17 mouse cellular contexts compared by ENCODE assay signal in the genomic region with DNA sequence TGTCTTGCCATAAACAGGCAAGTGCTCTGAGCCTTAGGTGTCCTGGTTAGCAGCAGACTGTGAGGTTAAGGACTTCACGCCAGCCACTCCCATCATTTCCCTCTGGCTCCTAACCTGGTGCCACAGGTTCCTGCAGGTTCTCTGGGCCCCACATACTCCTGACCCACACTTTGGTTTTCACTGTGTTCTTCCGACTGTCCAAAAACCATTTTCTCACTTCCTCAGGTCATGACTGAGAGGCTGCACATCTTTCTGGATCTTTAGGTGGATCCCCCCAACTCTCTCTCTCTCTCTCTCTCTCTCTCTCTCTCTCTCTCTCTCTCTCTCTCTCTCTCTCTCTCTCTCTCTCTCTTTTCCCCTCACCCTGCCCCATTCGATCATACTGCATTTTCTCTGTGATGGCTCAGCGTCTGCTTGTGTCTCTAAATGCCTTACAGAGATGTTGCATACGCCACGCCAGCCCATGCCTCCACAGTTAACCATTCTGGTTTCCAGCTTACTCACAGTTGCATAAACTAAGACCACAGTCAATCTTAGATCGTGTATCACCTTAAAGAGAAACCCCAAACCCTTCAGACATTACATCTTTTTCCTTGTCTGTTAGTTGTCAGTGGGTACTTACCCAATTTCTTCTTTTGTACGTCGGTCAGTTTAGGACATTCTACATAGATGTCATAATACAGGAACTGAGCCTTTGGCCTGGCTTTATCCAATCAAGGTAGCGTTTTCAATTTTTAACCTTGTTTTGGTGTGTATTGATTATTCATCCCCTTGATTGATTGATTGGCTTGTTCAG.
"Had no signal": no experiment of that assay in that cellular context is flagged by ENCODE, and none has a peak within 500 bp of the region (broad histone marks: within the 10 kb centered on the region; RNA-seq: fewer than 3 reads in every experiment).

No protein-coding gene starts in this region.

- H3K9ac ChIP-seq: liver, embryonic 15.5 days; liver, postnatal 0 days; lung, embryonic 15.5 days; midbrain, embryonic 13.5 days; midbrain, embryonic 15.5 days; neural tube, embryonic 12.5 days had no signal

- H3K27me3 ChIP-seq: liver, embryonic 15.5 days; lung, embryonic 15.5 days; megakaryocyte, embryonic 14.5 days; midbrain, embryonic 13.5 days; midbrain, embryonic 15.5 days; neural tube, embryonic 12.5 days had no signal

- H3K9me3 ChIP-seq: liver, embryonic 15.5 days; lung, embryonic 15.5 days; midbrain, embryonic 13.5 days; midbrain, embryonic 15.5 days; neural tube, embryonic 12.5 days had no signal

- H3K4me3 ChIP-seq: liver, embryonic 15.5 days; lung, embryonic 15.5 days; megakaryocyte, embryonic 14.5 days; midbrain, embryonic 13.5 days; midbrain, embryonic 15.5 days; neural tube, embryonic 12.5 days had no signal

- H3K4me2 ChIP-seq: liver, embryonic 15.5 days; lung, embryonic 15.5 days; midbrain, embryonic 11.5 days; midbrain, embryonic 13.5 days; midbrain, embryonic 15.5 days; neural tube, embryonic 12.5 days had no signal

- DNase-seq: liver, postnatal 0 days; lung, adult 2 months; lung, postnatal 14 days; lung, postnatal 36 days; right cerebral cortex, postnatal 14 days; thymus, adult 2 months; thymus, postnatal 25 days; thymus, postnatal 4 days had no signal

- ATAC-seq: liver, postnatal 0 days; lung, postnatal 0 days; midbrain, embryonic 13.5 days; midbrain, embryonic 15.5 days had no signal

- H3K27ac ChIP-seq: liver, embryonic 15.5 days; lung, embryonic 15.5 days; macrophage; midbrain, embryonic 13.5 days; midbrain, embryonic 15.5 days; neural tube, embryonic 12.5 days had no signal

- H3K4me1 ChIP-seq: liver, embryonic 15.5 days; midbrain, embryonic 15.5 days; neural tube, embryonic 12.5 days had no signal

- H3K36me3 ChIP-seq: liver, embryonic 15.5 days; lung, embryonic 15.5 days; midbrain, embryonic 13.5 days; midbrain, embryonic 15.5 days; neural tube, embryonic 12.5 days had no signal
